Mouse (Mus musculus): Measurements from ENCODE around the gene Map4k3.

Gene Map4k3

GRCm38 (mm10) chr17:80683041-80683440, 45.2 kb downstream of the Map4k3 start:
- DNase-seq: no peak

DNA sequence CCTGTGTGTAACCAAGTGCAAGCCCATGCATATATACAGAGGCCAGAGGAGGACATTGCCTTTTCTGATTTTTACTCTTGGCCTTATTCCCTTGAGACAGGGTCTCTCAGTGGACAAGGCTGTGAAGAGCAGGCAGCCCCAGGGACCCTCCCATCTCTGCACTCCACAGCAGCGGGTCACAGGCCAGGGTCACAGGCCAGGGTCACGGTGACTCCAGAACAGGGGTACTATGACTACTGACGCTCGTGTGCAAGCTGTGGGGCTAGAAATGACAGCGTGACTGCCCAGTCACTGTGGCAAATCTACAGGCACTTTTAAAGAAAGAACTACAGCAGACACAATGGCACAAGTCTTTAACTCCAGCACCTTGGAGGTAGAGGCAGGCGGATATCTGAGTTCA, 50.1 kb downstream of the Map4k3 start:
- DNase-seq: no peak

DNA sequence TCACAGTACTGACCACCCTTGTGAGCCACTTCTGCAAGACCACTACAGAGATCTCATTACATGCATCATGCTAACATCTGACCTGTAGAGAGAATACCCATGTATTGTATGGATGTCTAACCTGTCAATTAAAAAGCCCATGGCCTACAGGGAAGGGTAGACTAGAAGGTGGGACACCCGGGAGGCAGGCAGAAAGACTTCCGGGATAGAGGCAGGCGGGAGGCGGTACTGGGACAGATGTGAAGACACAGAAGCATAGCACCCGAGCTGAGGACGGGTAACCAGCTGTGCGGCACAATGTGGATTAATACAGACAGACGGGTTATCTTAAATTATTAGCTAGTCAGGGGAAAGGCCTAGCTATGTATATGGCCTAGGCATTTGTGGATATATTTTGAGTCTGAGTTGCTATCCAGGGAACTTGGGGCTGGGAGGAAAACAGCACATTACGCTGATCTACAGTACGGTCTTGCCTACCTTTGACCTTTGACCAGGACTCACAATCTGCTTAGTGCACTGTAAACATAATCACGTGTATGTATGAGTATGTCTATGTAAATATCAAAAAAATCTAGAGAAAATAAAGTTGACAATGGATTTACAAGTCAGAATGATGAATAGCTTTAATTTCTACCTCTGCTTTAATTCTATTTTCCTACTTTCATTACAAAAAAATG, 51.3 kb downstream of the Map4k3 start:
- DNase-seq: no peak

DNA sequence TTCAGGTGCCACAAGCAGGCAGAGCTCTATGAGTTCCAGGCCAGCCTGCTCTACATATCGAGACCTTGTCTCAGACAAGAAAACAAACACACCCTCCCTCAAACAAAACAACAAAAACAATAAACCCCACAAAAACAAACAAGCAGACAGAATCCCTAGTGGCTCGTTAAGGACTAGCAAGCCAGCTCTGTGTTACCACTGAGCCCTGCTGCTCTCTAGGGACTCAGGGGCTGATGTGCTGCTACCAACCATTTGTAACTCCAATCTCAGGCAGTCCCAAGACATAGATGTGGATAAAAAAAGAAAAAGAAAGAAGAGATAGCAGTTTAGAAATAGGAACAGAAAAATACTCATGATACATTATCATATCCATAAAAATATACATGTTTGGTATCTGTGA, 52.1 kb downstream of the Map4k3 start:
- DNase-seq: no peak

GRCm38 (mm10) chr17:80670395-80670794, 57.9 kb downstream of the Map4k3 start:
- DNase-seq: no peak

DNA sequence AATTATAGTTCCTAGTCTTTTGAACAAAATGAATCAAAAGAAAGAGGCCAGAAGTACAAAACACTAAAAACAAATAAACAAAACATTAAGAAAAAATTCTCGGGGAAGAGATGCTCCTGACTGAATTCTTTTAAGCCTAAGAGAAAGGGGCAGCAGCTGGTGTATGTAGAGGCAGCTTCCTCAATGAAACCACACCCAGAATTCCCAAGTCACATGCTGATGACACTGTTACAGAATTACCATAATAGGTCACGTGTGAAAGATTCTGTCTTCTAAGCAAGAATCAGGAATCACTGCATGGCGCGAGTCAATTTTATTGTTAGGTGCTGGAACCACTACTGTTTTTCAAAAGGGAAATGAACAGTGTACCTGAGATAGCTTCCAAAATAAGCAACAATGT, 64.7 kb downstream of the Map4k3 start:
- DNase-seq: no peak

DNA sequence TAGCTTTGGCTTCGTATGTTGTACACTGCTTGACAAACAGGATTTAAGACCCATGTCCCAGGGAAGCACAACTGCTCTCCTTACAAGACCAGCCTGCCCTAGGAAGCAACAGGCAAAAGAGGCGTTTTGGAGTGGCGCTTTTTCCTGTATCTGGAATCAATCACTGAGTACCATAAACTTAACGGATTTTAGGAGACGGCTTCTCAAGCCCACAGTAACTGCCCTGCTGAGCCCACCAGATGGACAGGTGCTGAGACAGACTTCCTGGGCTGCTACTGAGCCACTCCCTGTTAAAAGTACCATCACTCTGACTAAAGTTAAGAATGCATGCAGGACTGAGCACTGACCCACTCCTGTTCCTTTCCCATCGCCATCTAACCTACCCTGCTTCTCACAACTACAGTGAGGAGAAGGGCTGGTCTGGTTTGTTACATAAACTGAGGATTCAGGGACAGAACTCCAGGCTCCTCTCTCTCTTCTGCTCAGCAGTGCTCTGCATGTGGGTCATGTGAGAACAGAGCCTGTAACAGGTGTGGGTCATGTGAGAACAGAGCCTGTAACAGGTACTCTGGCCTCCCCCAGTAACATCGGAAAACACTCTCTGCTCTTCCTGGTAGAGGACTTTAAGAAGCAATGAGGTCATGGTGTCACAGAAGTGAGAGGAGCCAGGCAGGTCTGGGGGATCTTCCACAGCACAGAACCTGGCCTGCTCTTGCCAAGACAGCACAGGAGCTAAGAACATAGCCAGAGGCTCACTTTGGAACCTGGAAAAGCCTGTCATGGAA, 65.3 kb downstream of the Map4k3 start:
- DNase-seq: no peak

- no peak for DNase-seq
These were observed 66.4 kb downstream of the Map4k3 start for GRCm38 (mm10) chr17:80661896-80662295.

- no peak for DNase-seq
These were observed 67.4 kb downstream of the Map4k3 start for GRCm38 (mm10) chr17:80660707-80661380.

DNA sequence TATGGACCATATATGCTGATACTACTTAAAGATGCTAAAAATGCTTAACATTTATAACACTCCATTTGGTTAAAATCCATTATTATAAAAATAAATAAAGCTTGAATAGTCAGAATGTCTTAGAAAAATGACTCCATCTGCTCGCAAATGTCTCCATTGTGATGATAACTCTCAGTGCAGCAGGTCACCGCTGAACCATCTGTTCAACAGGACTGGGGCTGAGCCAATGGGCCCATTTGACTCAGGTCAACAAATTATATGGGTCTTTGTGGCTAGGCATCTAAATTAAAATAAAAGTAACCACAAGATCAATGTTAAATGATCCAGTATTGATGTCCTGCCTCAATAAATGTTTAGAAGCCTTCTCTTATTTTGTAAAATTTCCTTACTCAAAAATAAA, 68.1 kb downstream of the Map4k3 start:
- no peak for DNase-seq

DNA sequence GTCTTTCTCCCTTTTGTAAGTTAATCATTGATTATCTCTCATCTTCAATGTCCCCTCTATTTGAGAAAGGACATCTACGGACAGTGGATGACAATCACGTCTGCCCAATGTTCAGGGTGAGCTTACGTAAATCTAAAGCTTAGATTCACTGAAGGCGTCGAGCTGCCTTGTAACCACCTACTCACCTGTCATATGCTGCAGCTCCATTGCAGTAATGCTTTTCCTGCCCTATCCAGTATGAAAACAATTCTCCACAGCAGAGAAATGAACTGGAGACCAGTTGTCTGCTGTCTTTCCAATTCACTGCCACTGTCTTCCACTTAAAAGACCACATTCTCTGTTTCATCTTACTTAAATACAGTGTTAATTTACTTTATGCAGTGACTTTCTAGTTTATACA, 68.5 kb downstream of the Map4k3 start:
- DNase-seq: no peak

GRCm38 (mm10) chr17:80654323-80654722, 74.0 kb downstream of the Map4k3 start:
- no peak for DNase-seq

DNA sequence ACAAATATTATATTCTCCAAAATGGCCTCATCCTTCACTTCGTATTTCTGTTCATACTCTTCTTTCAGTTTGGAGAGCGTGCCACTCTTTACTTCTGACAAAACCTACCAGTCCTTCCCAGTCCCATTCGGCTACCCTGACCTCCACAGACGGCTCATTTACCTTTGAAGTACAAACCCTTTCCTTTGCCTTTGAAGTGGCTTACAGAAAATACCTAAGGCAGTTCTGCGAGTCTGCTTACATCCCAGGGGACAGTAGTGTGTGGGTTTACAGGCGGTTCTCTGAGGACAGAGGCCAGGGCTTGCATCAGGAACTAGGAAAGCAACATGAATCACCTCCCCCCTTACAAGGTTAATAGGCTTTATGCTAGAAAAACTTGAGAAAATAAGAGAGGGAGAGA, 75.5 kb downstream of the Map4k3 start:
- no peak for DNase-seq

- no peak for DNase-seq
These were observed 81.4 kb downstream of the Map4k3 start for GRCm38 (mm10) chr17:80646843-80647242.

GRCm38 (mm10) chr17:80646131-80646530, 82.2 kb downstream of the Map4k3 start:
- no peak for DNase-seq

GRCm38 (mm10) chr17:80645694-80646034, 82.6 kb downstream of the Map4k3 start:
- no peak for DNase-seq

- no peak for DNase-seq
These were observed 83.1 kb downstream of the Map4k3 start for GRCm38 (mm10) chr17:80644983-80645693.

DNA sequence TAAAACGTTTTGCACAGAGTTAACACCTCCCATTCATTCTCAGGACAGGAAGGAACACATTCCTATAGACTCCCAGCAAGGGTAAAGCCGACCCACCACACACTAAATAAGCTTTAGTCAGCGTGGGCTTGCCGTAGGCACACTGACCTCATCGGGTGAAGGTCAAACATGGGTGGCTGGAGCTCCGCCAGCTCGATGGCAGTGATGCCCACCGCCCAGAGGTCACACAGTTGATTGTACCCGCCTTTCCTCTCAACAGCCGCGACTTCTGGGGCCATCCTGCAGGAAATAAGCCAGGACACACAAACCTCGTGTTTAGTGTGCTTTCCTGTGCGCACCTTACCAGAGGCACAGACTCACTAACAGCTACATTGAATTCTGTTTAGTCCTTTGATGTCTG, 83.7 kb downstream of the Map4k3 start:
- DNase-seq: no peak

- DNase-seq: no peak
These were observed 90.2 kb downstream of the Map4k3 start for GRCm38 (mm10) chr17:80638121-80638520.

- DNase-seq: no peak
These were observed 92.5 kb downstream of the Map4k3 start for GRCm38 (mm10) chr17:80635794-80636193.

GRCm38 (mm10) chr17:80632846-80633245, 95.4 kb downstream of the Map4k3 start:
- DNase-seq: no peak

- no peak for DNase-seq
These were observed 95.9 kb downstream of the Map4k3 start for GRCm38 (mm10) chr17:80632354-80632753.

GRCm38 (mm10) chr17:80631028-80631427, 97.3 kb downstream of the Map4k3 start:
- no peak for DNase-seq

Data from right cerebral cortex, postnatal 4 days (tissue).